Mouse (Mus musculus) stomach, embryonic 16.5 days (tissue): ENCODE data around the gene Pigl. TPM values are rescaled to one million over a fixed set of nuclear protein-coding genes. Genes with fewer than 3 reads are reported as not detected.

Experiments
- ATAC-seq: fragments of 200-750 bp; cut with Nextera tagmentation; 2 replicates; pipeline ENCODE4 v1.8.0; 2017; ENCODE audit warnings: moderate number of reproducible peaks, moderate TSS enrichment; ENCODE audit not compliant: insufficient read depth, low FRiP score
- H3K27ac ChIP-seq: fragments of 300-500 bp; sonication (generic); 2 replicates; pipeline ENCODE4 v1.5.1; 2014; ENCODE audit warnings: low read length
- H3K27me3 ChIP-seq: fragments of 300-500 bp; sonication (generic); 2 replicates; pipeline ENCODE4 v1.6.1; 2014; ENCODE audit warnings: low read length, control low read depth, mixed read lengths; ENCODE audit not compliant: control insufficient read depth, insufficient read depth
- H3K36me3 ChIP-seq: fragments of 300-500 bp; sonication (generic); 2 replicates; pipeline ENCODE4 v1.6.1; 2014; ENCODE audit warnings: low read length; ENCODE audit not compliant: control insufficient read depth, insufficient read depth
- H3K4me1 ChIP-seq: fragments of 300-500 bp; sonication (generic); 2 replicates; pipeline ENCODE4 v1.6.1; 2014; ENCODE audit warnings: low read length, control low read depth, mixed read lengths; ENCODE audit not compliant: control insufficient read depth, insufficient read depth
- H3K4me2 ChIP-seq: fragments of 300-500 bp; sonication (generic); 2 replicates; pipeline ENCODE4 v1.6.1; 2014; ENCODE audit warnings: low read depth, low read length, mixed read lengths
- H3K4me3 ChIP-seq: fragments of 300-500 bp; sonication (generic); replicated peaks from 2 replicates; pipeline ENCODE4 v1.5.1; 2014; ENCODE audit warnings: mild to moderate bottlenecking, low read length
- H3K9ac ChIP-seq: fragments of 300-500 bp; sonication (generic); 2 replicates; pipeline ENCODE4 v1.6.1; 2014; ENCODE audit warnings: low read length
- H3K9me3 ChIP-seq: fragments of 300-500 bp; sonication (generic); replicated peaks from 2 replicates; pipeline ENCODE4 v1.6.1; 2016; ENCODE audit warnings: low read length, control low read depth; ENCODE audit not compliant: control insufficient read depth
- WGBS: fragments of 180-500 bp; shearing (Covaris S2); extraction: QIAGEN DNeasy Blood & Tissue Kit; methylation state at CpG from one replicate; pipeline ENCODE4 v1.1.7; 2014; 5-methylcytosine and 5-hydroxymethylcytosine counted together
- polyA plus RNA-seq: library from polyadenylated mRNA; unstranded; fragments of >200 nt; fragmentation: Nextera tagmentation; extraction: Ambion mirVana; gene quantifications from 2 replicates; pipeline ENCODE4 v1.2.1, GENCODE M21; 2015

The Pigl gene
- polyA plus RNA-seq, 1 experiment from 2014 or later = 9.5 TPM

- WGBS = 57% methylated on average over 2 of the region's 2 CpGs
- no peak overlapping the region for H3K4me2 ChIP-seq
- ATAC-seq = no peak
- no peaks in the 10 kb centered on the region for H3K9me3 ChIP-seq
- no peak overlapping the region for H3K27ac ChIP-seq
- H3K4me1 ChIP-seq = no peaks in the 10 kb centered on the region
- H3K4me3 ChIP-seq = no peak overlapping the region
- no peaks in the 10 kb centered on the region for H3K27me3 ChIP-seq
- H3K36me3 ChIP-seq = no peaks in the 10 kb centered on the region
- no peak overlapping the region for H3K9ac ChIP-seq
Measured at GRCm38 (mm10) chr11:62522283-62522682, 64.0 kb downstream of the Pigl start.

GRCm38 (mm10) chr11:62537089-62537488 lies 78.8 kb downstream of the Pigl start:
- H3K9me3 ChIP-seq = no peaks in the 10 kb centered on the region
- peaks cover 4% of the 10 kb centered on the region; the same call in 1 of the 2 replicates for H3K27me3 ChIP-seq
- H3K4me3 ChIP-seq = no peak overlapping the region
- H3K4me2 ChIP-seq = no peak overlapping the region
- no peaks in the 10 kb centered on the region for H3K36me3 ChIP-seq
- WGBS = 86% methylated on average over 8 of the region's 8 CpGs
- no peak overlapping the region for H3K27ac ChIP-seq
- no peak for ATAC-seq
- no peak overlapping the region for H3K9ac ChIP-seq
- H3K4me1 ChIP-seq = peaks cover 3% of the 10 kb centered on the region; the same call in 1 of the 2 replicates

GRCm38 (mm10) chr11:62537590-62537989 lies 79.3 kb downstream of the Pigl start:
- Histone ChIP-seq H3K27me3 (peaks cover 4% of the 10 kb centered on the region; the same call in 1 of the 2 replicates), H3K4me1 (peaks cover 3% of the 10 kb centered on the region; the same call in 1 of the 2 replicates), H3K27ac (no peak overlapping the region), H3K4me3 (no peak overlapping the region), H3K9ac (no peak overlapping the region), H3K4me2 (0 out of 2 replicates have a peak overlapping the region, but pooled peaks have one; percentile 3), H3K9me3 (no peaks in the 10 kb centered on the region), H3K36me3 (no peaks in the 10 kb centered on the region)
- WGBS = 57% methylated on average over 7 of the region's 7 CpGs
- ATAC-seq = no peak

- H3K27me3 ChIP-seq = peaks cover 4% of the 10 kb centered on the region; the same call in 1 of the 2 replicates
- H3K4me2 ChIP-seq = peak overlapping the region; percentile 90
- under 1% methylated on average over 71 of the region's 73 CpGs for WGBS
- H3K27ac ChIP-seq = peak overlapping the region; percentile 34; the same call in 1 of the 2 replicates
- peaks cover 3% of the 10 kb centered on the region; the same call in 1 of the 2 replicates for H3K4me1 ChIP-seq
- no peaks in the 10 kb centered on the region for H3K9me3 ChIP-seq
- no peaks in the 10 kb centered on the region for H3K36me3 ChIP-seq
- peak overlapping the region; percentile 79 for H3K4me3 ChIP-seq
- H3K9ac ChIP-seq = peak overlapping the region; percentile 92
- peak; percentile 81 for ATAC-seq
Measured at GRCm38 (mm10) chr11:62538321-62539088, 80.2 kb downstream of the Pigl start.

GRCm38 (mm10) chr11:62539089-62539890 lies 81.0 kb downstream of the Pigl start, which contains the start of gene Cenpv:
Gene Cenpv, minus strand, starts transcription at chr11:62539261.
- peak; percentile 83 for ATAC-seq
- peak within 1 kb of the TSS; percentile 92 for H3K9ac ChIP-seq
- H3K27ac ChIP-seq = peak within 1 kb of the TSS; percentile 34; the same call in 1 of the 2 replicates
- no peaks in the 10 kb centered on the region for H3K36me3 ChIP-seq
- H3K4me3 ChIP-seq = peak within 1 kb of the TSS; percentile 79
- peaks cover 4% of the 10 kb centered on the region; the same call in 1 of the 2 replicates for H3K27me3 ChIP-seq
- H3K4me2 ChIP-seq = peak within 1 kb of the TSS; percentile 90
- no peaks in the 10 kb centered on the region for H3K9me3 ChIP-seq
- 7% methylated on average over 53 of the region's 57 CpGs for WGBS
- peaks cover 3% of the 10 kb centered on the region; the same call in 1 of the 2 replicates for H3K4me1 ChIP-seq

GRCm38 (mm10) chr11:62540167-62540566 lies 81.9 kb downstream of the Pigl start:
- Histone ChIP-seq H3K36me3 (no peaks in the 10 kb centered on the region), H3K4me1 (peaks cover 3% of the 10 kb centered on the region; the same call in 1 of the 2 replicates), H3K4me2 (no peak overlapping the region), H3K27me3 (peaks cover 4% of the 10 kb centered on the region; the same call in 1 of the 2 replicates), H3K4me3 (no peak overlapping the region), H3K9ac (no peak overlapping the region), H3K9me3 (no peaks in the 10 kb centered on the region), H3K27ac (no peak overlapping the region)
- ATAC-seq = no peak
- whole genome bisulfite sequencing = 81% methylated on average over 7 of the region's 7 CpGs

- Histone ChIP-seq H3K36me3 (no peaks in the 10 kb centered on the region), H3K9me3 (no peaks in the 10 kb centered on the region), H3K9ac (no peak overlapping the region), H3K4me3 (no peak overlapping the region), H3K27ac (no peak overlapping the region), H3K4me1 (peaks cover 3% of the 10 kb centered on the region; the same call in 1 of the 2 replicates), H3K4me2 (no peak overlapping the region), H3K27me3 (peaks cover 4% of the 10 kb centered on the region; the same call in 1 of the 2 replicates)
- ATAC-seq = no peak
- 55% methylated on average over 2 of the region's 2 CpGs for WGBS
Measured at GRCm38 (mm10) chr11:62540969-62541368, 82.7 kb downstream of the Pigl start.

GRCm38 (mm10) chr11:62541581-62541980 lies 83.3 kb downstream of the Pigl start:
- 0 out of 2 replicates have a peak overlapping the region, but pooled peaks have one; percentile 26 for H3K27ac ChIP-seq
- H3K4me2 ChIP-seq = no peak overlapping the region
- H3K4me1 ChIP-seq = peaks cover 3% of the 10 kb centered on the region; the same call in 1 of the 2 replicates
- H3K9me3 ChIP-seq = no peaks in the 10 kb centered on the region
- no peaks in the 10 kb centered on the region for H3K36me3 ChIP-seq
- H3K27me3 ChIP-seq = peaks cover 4% of the 10 kb centered on the region; the same call in 1 of the 2 replicates
- no peak overlapping the region for H3K4me3 ChIP-seq
- no peak overlapping the region for H3K9ac ChIP-seq
- no peak for ATAC-seq
- 70% methylated on average over 8 of the region's 8 CpGs for WGBS
